Mouse (Mus musculus) thymus, adult 2 months (tissue): ENCODE results near the gene Trarg1.

Experiments
- CTCF ChIP-seq: fragments of 200-500 bp; IDR thresholded peaks from 2 replicates; pipeline ENCODE4 v1.5.1; 2012; ENCODE audit warnings: mild to moderate bottlenecking, control low read depth, low read length, moderate library complexity, borderline replicate concordance; ENCODE audit not compliant: control insufficient read depth, poor library complexity, insufficient read depth; ENCODE audit errors: extremely low read depth
- POLR2A ChIP-seq: fragments of 200-500 bp; IDR thresholded peaks from 2 replicates; pipeline ENCODE4 v1.6.1; 2012; ENCODE audit warnings: mild to moderate bottlenecking, low read length, control low read depth, moderate library complexity; ENCODE audit not compliant: control insufficient read depth, poor library complexity, insufficient read depth; ENCODE audit errors: extremely low read depth

- no peak for TF ChIP-seq POLR2A
- no peak for TF ChIP-seq CTCF
Observed at GRCm38 (mm10) chr11:76657450-76657970, 22.1 kb upstream of the Trarg1 start.
